Mouse (Mus musculus) spleen, adult 2 months (tissue): Measurements from ENCODE around the gene Kiz.

Experiments
- CTCF ChIP-seq: fragments of 200-500 bp; IDR thresholded peaks from 2 replicates; pipeline ENCODE4 v1.5.1; 2011; ENCODE audit warnings: mild to moderate bottlenecking, inconsistent platforms; ENCODE audit not compliant: insufficient read depth, insufficient read length, insufficient replicate concordance; ENCODE audit errors: extremely low read depth
- POLR2A ChIP-seq: fragments of 200-500 bp; IDR thresholded peaks from 2 replicates; pipeline ENCODE4 v1.6.1; 2011; ENCODE audit warnings: low read depth, low read length, inconsistent platforms

GRCm38 (mm10) chr2:146888786-146889414 lies 33.2 kb downstream of the Kiz start:
- TF ChIP-seq POLR2A (no peak), CTCF (no peak)
